Mouse (Mus musculus) adrenal gland, adult 10 weeks (tissue): ENCODE results near the gene Tfap2e. TPM values are rescaled to one million over a fixed set of nuclear protein-coding genes. Genes with fewer than 3 reads are reported as not detected.

ENCODE experiments used
- polyA plus RNA-seq: library from polyadenylated mRNA; stranded (reverse); fragments of 350-450 nt; fragmentation: Illumina TruSeq; extraction: RNeasy Lipid Tissue Mini Kit (QIAGEN cat#74804); gene quantifications from one replicate; pipeline ENCODE4 v1.2.3, GENCODE M21; 2014; ENCODE audit warnings: low read depth, low replicate concordance

The Tfap2e gene
- polyA plus RNA-seq = not detected

DNA sequence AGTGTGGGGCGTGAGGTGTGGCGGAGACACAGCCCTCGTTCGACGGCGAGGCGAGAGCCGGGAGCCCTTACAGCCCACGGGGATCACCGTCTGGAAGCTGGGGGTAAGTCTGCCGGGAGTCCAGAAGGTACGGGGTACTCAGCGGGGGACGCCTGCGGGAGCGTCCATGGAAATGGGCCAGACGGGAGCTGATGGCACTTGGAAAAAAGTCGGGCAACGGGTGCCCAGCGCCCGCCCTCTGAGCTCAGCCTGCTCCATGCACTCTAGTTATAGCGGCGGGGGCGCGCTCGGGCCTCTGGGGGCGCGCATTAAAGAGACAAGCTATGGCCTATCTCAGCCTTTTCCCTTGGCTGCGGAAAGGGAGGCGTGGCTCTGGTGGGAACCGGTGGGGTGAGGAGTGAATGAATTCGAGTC, at the start of gene Tfap2e:
Gene Tfap2e (minus strand): TSS at position 240 of the 414 bp plus-strand sequence.

DNA sequence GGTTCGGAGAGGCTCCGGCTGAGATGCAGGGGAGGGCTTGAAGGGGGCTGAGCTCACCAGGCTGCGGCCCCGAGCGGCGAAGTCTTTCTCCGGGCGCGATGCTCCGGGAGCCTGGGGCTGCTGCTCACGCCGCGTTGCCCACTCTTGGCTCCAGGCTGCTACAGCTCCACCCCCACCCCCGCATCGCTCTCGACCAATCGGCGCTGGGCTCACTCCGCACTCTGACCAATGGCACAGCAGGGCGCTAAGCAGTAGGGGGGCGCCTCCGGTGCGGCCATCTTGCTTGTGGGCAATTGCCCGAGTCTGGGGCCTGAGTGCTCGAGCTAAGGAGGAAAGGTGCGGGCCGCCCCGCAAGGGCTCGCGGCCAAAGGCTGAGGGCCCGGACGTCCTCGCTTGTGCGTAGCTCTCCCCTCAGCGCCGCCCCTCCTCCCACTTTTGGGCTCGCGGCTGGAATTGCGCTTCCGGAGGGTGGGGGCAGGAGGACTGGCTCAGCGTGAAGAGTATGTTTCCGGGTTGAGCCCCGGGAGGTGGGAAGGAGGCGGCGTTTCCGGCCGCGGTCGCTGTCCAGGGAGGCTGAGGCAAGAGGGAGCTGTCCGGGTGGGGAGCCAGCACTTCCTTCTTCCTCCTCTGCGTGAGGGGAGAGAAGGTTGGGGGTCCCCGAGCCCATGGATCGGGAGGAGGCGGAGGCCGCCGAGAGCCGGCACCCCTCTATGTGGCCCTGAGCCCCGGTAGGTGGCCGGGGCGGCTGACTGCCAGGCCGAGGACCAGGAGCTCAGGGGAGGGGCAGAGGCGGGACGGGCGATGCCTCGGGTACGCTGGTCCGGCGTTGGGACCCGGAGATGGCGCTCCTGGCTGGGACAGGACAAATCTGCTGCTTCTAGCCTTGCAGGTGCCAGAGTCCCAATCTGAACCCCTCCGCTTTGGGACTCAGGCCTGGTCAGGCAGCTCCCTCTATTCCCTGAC, 17.5 kb upstream of the Tfap2e start, which contains the start of the genes Ncdn and AU040320:
Gene Ncdn (minus strand): TSS at position 171 of the 963 bp plus-strand sequence.
Gene AU040320 (plus strand): TSS at position 277 of the 963 bp plus-strand sequence.

DNA sequence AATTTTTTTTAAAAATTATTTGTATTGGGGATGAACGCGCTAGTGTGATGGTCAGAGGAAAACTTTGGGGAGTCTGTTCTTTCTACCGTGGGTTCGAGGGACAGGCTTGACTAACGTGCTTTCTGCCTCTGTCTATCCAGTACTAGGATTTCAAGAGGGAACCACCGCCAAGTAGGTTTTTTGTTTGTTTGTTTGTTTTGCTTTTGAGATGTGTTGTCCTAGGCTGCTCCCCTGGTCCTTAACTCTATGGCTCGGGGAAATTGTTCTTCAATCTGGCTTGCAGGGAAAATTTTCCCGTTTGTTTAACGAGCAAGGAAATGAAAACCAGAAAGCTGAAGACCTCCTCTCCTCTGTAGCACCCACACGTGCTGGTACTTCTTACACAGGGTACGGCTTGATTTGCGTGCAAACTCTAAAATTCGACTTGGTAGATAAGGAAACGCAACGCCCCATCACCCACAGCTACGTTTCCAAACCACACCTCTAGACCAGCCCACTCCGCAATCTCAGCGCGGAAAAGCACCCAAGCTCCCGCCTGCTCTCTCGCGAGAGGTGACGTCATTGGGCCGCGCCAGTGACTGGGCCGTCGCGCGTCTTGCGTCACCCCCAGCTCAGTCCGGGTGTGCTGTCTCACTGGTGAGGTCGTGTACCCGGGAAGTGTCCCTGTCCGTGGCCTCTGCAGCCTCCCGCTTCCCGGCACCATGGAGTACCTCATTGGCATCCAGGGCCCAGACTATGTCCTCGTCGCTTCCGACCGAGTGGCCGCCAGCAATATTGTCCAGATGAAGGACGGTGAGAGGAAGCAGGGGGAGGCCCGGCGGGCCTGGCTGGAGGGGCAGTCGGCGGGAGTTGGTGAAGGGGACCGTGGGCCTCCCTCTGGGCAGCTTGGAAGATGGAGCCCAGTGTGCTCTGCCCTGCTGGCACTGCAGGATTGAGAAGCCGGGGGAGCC, 58.7 kb downstream of the Tfap2e start, which contains the start of gene Psmb2:
Gene Psmb2 (plus strand): TSS at position 577 of the 950 bp plus-strand sequence.

Other genes with a start within 250 kb of the Tfap2e start
- gene Ago4, start 202.8 kb downstream of the Tfap2e start, polyA plus RNA-seq = 9.0 TPM
- gene Clspn, start 179.3 kb downstream of the Tfap2e start, polyA plus RNA-seq = 1.3 TPM
- gene 5730409E04Rik, start 126.4 kb downstream of the Tfap2e start, polyA plus RNA-seq = 13.8 TPM
- gene Psmb2, start 58.6 kb downstream of the Tfap2e start, polyA plus RNA-seq = 93.7 TPM
- 0.52 TPM for gene Ncdn, start 17.2 kb upstream of the Tfap2e start, polyA plus RNA-seq
- 4.8 TPM for gene AU040320, start 17.3 kb upstream of the Tfap2e start, polyA plus RNA-seq
- 85.3 TPM for gene Zmym4, start 231.9 kb upstream of the Tfap2e start, polyA plus RNA-seq